Mouse (Mus musculus) thymus, adult 2 months (tissue): ENCODE results near the gene Sirt5.

Experiments
- CTCF ChIP-seq: fragments of 200-500 bp; IDR thresholded peaks from 2 replicates; pipeline ENCODE4 v1.5.1; 2012; ENCODE audit warnings: mild to moderate bottlenecking, control low read depth, low read length, moderate library complexity, borderline replicate concordance; ENCODE audit not compliant: control insufficient read depth, poor library complexity, insufficient read depth; ENCODE audit errors: extremely low read depth
- POLR2A ChIP-seq: fragments of 200-500 bp; IDR thresholded peaks from 2 replicates; pipeline ENCODE4 v1.6.1; 2012; ENCODE audit warnings: mild to moderate bottlenecking, low read length, control low read depth, moderate library complexity; ENCODE audit not compliant: control insufficient read depth, poor library complexity, insufficient read depth; ENCODE audit errors: extremely low read depth

DNA sequence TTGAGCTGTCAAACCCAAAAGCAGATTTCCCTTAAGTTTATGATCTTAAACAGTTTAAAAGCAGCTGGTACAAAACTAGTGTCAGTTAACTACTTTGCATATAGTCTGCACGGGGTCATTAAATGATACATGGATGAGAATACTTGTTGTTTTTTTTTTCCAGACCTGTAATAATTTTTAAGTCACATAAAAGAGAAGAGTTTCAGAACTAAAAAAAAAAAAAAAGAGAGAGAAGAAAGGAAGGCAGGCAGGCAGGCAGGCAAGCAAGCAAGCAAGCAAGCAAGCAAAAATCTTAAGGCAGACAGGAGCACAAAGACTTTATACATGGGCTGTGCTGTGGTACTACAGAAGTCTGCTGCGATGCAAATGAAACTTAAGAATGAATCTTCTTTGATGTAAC is 68.1 kb downstream of the Sirt5 start:
- TF ChIP-seq CTCF (no peak), POLR2A (no peak)
